Mouse (Mus musculus) sigmoid colon, adult 10 weeks (tissue): ENCODE data around the gene Sspn. TPM values are rescaled to one million over a fixed set of nuclear protein-coding genes. Genes with fewer than 3 reads are reported as not detected.

Experiments used
- polyA plus RNA-seq: library from polyadenylated mRNA; stranded (reverse); fragments of 350-450 nt; fragmentation: Illumina TruSeq; extraction: RNeasy Lipid Tissue Mini Kit (QIAGEN cat#74804); gene quantifications from one replicate; pipeline ENCODE4 v1.2.3, GENCODE M21; 2014; ENCODE audit warnings: low read depth, low replicate concordance

Sspn gene
- 16.3 TPM for polyA plus RNA-seq

GRCm38 (mm10) chr6:145931341-145931740, at the start of gene Sspn:
Gene Sspn, plus strand, starts transcription at chr6:145931641.

Other genes starting within 250 kb of the Sspn start
- gene Rassf8, start 184.9 kb upstream of the Sspn start, polyA plus RNA-seq = 7.9 TPM
- 4.2 TPM for gene Bhlhe41, start 66.1 kb upstream of the Sspn start, polyA plus RNA-seq